Mouse (Mus musculus) right cerebral cortex, adult 18-20 months (tissue): Measurements from ENCODE around the gene Mcpt4.
"Not testable (repeated sequence)": the region's sequence is repeated elsewhere in the genome, so short reads cannot be mapped to it uniquely, and the experiment has no call there.

Experiments
- DNase-seq: peaks from one replicate; pipeline ENCODE4 v3.0.0; 2022; ENCODE audit warnings: mixed read lengths

Gene Mcpt4

DNA sequence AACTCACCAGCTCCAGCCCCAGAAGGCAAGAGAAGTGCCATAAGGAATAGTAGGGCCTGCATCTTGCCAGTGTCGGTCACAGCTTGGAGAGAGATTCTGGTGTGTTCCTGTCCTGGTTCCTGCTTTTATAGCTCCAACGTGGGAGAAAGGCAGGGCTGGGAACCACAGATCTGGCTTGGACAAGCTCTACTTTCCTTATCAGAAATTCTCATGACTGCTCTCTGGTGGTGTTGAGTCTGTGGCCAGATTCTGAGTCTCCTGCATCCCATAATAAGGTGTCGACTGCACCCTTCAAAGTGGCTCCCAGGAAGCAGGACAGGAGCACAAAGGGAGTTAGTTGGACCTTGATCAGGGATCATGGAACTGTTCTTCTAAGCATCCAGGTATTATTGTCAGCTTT is at the start of gene Mcpt4:
Gene Mcpt4, minus strand, starts transcription at position 101 of the 400 bp plus-strand sequence.
- not testable (repeated sequence) for DNase-seq

DNA sequence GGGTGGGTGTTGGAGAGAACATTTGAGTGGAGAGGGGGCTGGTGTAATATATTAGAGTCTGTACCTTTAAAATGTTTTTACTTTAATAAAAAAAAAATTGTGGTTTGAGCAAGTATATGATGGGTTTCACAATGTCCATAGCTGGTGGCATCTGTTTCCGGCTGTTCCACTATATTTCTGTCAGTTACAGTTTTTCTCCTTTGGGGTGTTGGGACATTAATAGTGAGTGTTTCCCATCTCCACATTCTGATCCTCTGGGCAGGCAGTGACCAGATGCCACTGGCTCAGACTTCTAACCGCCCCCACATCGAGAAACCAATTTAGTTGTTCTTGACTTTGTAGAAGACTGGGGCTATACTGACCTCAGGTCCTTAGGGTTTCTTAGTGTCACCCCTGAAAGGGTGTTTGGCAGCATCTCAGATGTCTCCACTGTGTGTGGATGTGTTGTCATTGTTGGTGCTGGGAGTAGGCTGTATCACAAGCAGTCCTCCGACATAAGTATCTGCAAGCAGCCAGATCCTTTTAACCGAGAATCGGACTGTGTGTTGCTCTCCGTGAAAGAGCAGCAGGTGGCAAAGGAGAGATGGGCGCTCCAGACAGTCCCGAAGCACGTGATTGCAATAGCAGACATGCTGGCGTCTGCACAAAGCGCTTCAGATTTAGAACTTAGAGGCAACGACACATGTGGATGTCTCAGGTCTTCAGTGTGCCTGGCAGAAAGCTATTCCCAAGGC is 43.5 kb upstream of the Mcpt4 start:
- DNase-seq: no peak

DNA sequence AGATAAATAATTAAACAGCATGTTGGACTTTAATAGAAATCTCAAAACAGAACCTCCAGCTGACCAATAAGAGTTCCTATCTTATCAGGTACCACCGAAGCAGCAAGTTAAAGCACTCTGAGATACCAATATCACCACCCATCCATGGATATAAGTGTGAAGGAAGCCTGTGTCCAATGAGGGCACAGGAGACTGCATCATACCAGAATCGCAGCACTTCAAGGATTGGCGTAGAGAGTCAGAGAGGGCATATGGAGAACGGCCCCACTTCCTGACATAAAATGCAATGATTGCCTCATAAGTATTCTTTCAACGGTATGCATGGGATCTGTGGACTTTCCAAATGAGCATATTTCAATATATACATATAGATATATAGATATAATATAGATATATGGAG is 42.9 kb upstream of the Mcpt4 start:
- no peak for DNase-seq

DNA sequence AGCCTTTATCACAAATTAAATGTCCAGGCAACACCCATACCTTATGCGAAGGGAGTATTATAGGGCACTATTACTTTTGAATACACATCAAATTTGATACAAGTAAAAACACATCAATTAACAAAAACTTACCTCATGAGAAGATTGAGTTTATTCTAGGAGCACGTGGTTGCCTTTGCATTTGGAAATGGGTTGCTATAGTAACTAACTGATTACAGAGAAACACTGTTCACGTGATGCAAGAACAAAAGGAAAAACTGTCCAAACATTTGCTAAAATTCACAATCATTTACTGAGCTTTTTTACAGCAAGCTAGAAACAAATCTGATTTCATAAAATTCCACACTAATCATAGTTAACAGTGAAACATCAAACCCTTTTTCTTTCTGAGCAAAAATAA is 41.3 kb upstream of the Mcpt4 start:
- no peak for DNase-seq

DNA sequence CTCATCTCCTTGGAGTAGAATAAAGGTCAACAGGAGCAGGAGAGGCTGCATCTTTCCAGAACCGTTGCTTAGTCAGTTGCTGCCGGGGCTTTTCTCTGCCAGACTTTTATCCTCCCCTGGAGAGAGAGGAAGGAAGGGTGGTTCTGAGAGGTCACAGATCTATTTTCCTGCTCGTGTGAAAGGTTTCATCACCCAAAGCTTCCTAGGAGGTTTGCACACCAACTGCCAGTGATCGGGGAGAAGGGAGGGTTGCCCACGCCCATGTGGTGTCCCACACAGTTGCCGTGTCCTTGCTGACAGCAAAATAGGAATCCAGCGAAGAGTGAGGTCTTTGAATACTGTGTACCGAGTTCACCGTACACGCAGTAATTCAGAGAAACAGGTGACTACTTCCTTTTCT is 40.3 kb upstream of the Mcpt4 start, which contains the start of gene Ctsg:
Gene Ctsg, minus strand, starts transcription at position 189 of the 400 bp plus-strand sequence.
- no peak for DNase-seq

DNA sequence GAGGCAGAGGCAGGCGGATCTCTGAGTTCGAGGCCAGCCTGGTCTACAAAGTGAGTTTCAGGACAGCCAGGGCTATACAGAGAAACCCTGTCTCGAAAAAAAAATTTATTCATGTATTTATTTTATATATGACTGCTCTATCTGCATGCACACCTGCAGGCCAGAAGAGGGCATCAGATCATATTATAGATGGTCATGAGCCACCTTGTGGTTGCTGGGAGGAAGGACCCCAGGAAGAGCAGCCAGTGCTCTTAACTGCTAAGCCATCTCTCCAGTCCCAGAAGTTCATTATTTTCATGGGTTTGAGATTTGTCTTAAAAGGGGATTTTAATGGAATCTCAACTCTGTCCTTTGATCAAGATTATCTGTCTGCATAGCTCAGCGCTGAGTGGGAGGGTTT is 36.8 kb upstream of the Mcpt4 start:
- no peak for DNase-seq

DNA sequence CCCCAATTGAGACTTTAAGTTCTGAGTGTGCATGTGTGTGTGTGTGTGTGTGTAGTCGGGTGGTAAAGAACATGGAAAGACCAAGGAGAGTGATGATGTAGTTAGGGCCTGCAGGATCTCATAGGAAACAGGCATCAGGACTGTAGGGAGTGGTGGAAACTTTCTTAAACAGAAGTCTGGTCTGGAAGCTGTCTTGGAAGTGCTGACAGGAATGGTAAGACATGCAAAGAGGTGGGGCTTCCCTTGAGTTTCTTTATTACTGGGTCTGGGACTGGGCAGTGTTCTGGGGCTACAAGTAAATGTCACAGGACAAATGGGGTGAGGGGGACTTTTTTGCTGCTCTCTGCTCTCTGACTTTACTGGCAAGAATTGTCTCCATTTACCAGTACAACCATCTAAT is 35.5 kb upstream of the Mcpt4 start:
- DNase-seq: no peak

DNA sequence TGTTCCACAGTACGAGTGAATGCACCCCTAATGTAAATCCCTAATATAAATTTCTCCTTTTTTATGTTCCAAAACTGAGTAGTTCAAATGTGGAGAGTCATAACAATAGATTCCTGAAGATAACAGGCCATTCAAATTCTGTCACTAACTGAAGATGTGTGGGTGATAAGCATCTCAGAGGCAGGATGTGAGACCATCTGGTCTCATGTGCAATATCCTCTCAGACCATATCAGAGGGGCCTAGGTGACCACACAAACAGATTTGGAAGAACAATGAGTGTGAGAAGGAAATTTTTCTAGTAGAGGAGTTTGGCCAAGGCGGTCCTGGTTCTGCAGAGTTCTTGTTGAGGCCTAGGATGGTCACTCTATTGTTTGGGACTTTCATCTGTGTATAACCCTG is 31.2 kb upstream of the Mcpt4 start:
- no peak for DNase-seq

DNA sequence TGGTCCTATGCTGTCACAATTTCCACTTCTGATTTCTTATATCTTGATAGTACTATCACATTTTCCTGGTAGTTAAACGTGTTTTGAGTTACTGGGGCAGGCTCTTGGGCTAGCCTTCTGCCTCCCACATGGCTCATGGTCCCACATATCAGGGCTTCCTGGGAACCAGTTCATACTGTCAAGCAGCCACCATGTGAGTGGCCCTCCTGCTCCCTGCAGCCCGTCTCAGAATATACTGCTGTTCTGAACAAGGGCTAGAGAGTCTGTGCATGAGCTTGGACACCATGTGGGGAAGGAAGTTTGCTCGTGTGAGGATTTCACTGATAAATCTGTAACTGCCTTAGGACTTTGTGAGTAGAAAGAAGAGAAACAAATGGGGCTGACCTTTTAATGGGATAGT is 24.6 kb upstream of the Mcpt4 start:
- no peak for DNase-seq

DNA sequence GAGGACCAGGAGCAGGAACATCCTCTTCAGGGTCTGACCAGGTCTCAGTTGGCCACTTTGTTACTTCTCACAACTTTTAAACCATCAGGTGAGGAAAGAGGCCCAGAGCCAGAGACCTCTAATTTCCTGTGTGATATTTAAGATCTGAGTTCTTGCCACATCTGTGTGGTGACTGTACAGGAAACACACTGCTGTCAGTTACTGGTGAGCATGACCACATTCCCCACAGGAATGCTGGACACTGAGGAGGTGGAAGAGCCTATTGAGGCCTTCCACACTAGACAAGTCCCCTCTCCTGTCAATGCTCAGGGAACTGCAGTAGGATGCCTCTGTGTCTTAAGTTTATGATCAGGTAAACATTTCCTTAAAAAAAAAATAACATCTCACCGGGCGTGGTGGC is 23.1 kb upstream of the Mcpt4 start, which contains the start of gene Mcpt8:
Gene Mcpt8, minus strand, starts transcription at position 107 of the 400 bp plus-strand sequence.
- DNase-seq: no peak

DNA sequence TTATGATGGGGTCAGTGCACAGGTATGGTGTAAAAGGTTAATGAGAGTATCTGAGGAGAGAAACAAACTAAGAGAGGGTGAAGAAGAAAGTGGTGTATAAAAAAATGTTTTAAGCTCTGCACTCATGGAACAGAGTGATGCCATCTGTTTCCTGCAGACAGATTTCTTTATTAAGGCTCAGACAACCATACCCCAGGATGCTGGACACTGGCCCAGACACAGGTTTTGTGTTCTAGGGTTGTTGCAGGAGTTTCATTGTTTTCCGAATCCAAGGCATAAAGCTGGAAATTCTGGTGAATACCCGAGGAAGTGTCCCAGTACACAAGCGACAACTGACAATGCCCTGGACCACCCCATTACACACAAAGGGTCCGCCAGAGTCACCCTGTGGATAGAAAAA is 19.9 kb upstream of the Mcpt4 start:
- DNase-seq: no peak

DNA sequence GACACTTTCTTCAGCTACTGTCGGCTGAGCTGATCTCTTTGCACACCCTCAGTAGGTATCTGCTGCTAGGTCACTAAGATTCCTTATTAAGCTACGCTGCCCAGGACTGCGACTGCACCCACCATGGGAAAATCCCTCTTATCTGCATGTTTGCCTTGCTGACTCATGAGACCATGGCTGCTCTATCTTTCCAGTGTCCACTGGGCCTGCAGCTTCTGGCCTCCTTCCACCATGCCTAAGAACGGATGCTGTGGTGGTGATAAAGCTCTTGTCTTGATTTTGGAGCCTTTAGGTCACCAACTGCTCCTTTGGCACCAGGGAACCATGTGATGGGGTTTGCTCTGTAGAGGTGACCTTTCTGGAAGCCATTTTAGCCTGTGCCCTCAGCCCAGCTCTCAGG is 4.4 kb downstream of the Mcpt4 start:
- no peak for DNase-seq

DNA sequence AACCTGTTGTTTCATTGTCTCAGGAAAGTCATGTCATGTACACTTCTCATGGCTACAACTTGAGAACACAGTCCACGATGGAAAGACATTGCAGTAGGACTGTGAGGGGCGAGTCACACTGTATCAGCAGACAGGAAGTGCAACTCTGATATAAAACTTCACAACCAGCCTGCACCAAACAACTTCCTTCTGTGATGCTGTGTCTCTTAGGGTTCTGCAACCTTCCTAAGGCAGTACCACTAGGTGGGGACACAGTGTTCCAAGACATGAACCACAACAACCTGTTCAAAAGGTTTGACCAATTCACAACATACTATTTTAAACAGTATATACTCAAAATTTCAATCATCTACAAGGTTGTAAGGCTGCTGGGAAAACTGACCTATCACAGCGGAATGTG is 6.7 kb downstream of the Mcpt4 start:
- no peak for DNase-seq

DNA sequence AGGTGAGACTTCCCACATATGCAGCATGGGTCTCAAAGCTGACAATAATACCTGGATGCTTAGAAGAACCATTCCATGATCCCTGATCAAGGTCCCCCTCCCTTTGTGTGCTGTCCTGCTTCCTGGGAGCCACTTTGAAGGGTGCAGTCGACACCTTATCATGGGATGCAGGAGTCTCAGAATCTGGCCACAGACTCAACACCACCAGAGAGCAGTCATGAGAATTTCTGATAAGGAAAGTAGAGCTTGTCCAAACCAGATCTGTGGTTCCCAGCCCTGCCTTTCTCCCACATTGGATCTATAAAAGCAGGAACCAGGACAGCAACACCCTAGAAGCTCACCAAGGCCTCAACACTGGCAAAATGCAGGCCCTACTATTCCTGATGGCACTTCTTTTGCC is 20.3 kb downstream of the Mcpt4 start, which contains the start of gene Mcpt2:
Gene Mcpt2, plus strand, starts transcription at position 250 of the 400 bp plus-strand sequence.
- DNase-seq: not testable (repeated sequence)

DNA sequence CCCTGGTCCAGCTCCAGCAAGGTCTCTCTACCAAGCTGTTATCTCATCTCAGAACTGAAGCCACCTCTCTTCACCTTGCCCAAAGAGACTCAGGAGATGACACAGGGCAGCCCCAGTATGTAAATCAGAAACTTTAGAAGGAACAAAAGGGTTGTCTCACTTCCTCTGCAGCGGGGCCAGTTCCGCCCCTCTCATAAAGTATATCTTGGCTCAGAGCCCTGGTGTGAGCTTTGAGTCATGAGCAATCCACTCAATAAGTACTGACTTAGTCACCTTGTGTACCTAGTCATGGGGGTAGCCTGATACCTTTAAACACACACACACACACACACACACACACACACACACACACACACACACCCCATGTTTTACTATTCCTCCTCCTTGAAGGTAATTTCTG is 27.7 kb downstream of the Mcpt4 start:
- DNase-seq: no peak

DNA sequence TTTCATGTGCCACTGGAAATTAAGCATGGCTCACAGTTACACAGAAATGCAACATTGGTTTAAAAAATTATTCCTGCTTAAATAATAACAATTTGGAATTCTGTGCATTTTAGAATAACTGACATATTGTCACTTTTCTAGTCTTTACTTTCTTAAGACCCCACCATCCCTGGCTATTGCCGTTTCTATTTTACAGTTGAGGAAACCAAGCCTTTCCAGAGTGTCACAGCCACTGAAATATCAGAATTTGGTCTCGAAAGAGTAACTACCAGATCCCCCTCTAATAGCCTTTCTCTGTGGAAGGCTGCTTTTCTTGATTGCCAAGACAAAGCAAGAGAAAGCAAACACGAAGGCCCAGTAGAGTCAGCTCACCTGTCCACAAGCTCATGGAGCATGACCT is 31.7 kb downstream of the Mcpt4 start, which contains the start of gene Mcpt9:
Gene Mcpt9, minus strand, starts transcription at position 101 of the 400 bp plus-strand sequence.
- DNase-seq: not testable (repeated sequence)

DNA sequence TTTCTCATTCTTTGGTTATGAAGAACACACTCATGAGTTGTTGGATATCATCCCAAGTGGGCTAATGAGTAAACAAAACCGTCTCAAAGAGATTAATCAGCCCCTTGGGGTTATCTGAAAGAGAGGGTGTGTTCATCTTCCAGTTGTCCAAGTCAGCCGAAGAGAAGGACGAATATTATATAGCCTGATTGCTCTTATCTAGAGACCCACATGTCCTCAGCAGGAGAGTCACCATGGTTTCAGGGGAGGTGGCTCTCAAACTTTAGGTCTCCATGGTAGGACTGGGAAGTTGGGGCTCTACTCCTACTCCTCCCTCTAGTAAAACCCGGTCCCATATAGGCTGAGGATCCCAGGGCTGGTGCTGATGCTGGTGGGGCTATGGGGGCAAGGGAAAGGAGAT is 40.8 kb downstream of the Mcpt4 start:
- DNase-seq: not testable (repeated sequence)

DNA sequence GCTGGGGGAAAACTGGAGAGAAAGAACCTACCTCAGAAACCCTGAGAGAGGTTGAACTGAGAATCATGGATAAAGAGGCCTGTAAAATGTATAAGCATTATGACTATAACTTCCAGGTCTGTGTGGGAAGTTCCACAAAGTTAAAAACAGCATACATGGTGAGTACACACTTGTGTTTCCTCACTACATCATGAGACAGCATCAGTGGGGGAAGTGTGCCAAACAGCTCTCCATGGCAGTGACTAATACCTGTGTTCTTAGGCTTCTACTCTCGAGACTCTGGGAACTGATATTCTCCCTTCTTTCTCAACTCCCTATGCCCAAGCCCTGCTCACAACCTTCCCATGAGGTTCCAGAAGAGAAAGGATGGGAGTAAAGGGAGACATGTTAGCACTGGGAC is 42.7 kb downstream of the Mcpt4 start:
- DNase-seq: peak; percentile 13

DNA sequence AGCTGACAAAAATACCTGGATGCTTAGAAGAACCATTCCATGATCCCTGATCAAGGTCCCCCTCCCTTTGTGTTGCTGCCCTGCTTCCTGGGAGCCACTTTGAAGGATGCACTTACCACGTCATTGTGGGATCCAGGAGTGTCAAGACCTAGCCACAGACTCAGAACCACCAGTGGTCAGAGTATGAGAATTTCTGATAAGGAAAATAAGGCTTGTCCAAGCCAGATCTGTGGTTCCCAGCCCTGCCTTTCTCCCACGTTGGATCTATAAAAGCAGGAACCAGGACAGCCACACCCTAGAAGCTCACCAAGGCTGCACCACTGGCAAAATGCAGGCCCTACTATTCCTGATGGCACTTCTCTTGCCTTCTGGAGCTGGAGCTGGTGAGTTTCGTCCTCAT is 44.4 kb downstream of the Mcpt4 start, which contains the start of gene Mcpt1:
Gene Mcpt1, plus strand, starts transcription at position 301 of the 400 bp plus-strand sequence.
- DNase-seq: not testable (repeated sequence)

DNA sequence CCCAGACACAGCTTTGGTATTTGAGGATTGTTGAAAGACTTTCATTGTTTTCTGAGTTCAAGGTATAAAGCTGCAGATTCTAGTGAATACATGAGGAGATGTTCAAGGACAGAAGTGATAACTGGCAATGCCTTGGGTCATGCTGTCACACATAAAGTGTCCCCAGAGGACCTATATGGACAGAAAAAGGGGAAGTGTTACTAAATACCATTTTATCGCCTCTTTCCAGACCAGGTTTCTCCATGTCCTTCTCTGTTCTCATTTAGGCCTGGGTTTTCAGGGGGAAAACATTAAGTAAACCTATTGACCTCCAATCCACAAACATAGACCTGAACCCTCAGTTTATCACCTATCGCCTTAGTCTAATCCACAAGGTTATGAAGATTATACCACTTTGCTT is 48.2 kb downstream of the Mcpt4 start:
- no peak for DNase-seq

DNA sequence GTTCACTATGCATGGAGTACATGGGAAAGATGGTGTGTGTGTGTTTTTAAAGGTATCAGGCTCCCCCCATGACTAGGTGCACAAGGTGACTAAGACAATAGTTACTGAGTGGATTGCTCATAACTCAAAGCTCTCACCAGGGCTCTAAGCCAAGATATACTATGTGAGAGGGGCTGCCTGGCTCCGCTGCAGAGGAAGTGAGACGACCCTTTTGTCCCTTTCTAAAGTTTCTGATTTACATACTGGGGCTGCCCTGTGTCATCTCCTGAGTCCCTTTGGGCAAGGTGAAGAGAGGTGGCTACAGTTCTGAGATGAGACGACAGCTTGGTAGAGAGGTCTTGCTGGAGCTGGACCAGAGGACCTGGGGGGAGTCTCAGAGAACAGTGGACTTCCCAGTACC is 49.0 kb downstream of the Mcpt4 start:
- no peak for DNase-seq
